Mouse (Mus musculus) gastrocnemius, postnatal 25 days (tissue): Measurements from ENCODE around the gene Dcaf8. TPM values are rescaled to one million over a fixed set of nuclear protein-coding genes. Genes with fewer than 3 reads are reported as not detected.

Experiments
- DNase-seq: peaks from one replicate; pipeline ENCODE4 v3.0.0; 2022
- long read RNA-seq, 2 experiments: library from polyadenylated mRNA; stranded (forward); transcript quantifications; one replicate each; pipeline ENCODE4 v2.0.0; 2021
- total RNA-seq, 2 experiments: library from RNA; stranded (reverse); gene quantifications; 1 replicate in 1 of 2; 2 replicates in 1 of 2; pipeline ENCODE4 v1.2.3; 2021

The Dcaf8 gene
- total RNA-seq = 100 to 1,000 TPM; 131 to 159 TPM
- long read RNA-seq, experiment 1, transcript Dcaf8-202 (14 exons, 2,754 nt) = minor isoform, 13 of 107 reads
- long read RNA-seq, experiment 1, transcript Dcaf8-206 (14 exons, 2,859 nt) = major isoform, 39 of 107 reads
- long read RNA-seq, experiment 1, partial matches to known transcripts = 30 of 107 reads
- long read RNA-seq, experiment 1, other reads (novel, unspliced or antisense) = 25 of 107 reads
- long read RNA-seq, experiment 2, transcript Dcaf8-206 (14 exons, 2,859 nt) = major isoform, 88 of 196 reads
- long read RNA-seq, experiment 2, transcript Dcaf8-202 (14 exons, 2,754 nt) = minor isoform, 57 of 196 reads
- long read RNA-seq, experiment 2, partial matches to known transcripts = 36 of 196 reads
- long read RNA-seq, experiment 2, other reads (novel, unspliced or antisense) = 15 of 196 reads

DNA sequence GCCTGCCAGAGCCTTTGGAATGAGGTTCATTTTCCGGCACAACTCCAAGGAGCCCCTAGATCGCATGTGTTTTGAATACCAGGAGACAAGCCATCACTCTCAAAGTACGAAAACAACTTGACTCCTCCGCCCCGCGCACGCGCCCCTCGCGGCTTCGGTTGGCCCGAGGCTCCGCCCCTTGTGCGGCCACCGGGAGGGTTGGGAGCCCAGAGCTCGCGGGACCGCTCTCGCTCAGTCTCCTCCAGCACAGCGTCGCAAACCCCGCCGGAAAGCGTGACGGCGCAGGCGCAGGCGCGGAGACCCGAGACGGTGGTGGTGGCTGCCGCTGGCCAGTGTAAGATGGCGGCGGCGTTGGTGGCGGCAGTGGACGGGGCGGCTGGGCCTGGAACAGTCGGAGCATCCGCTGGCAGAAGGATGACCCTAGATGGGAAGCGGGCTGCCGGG, at the start of gene Dcaf8:
Gene Dcaf8 (plus strand): TSS at position 250 of the 444 bp plus-strand sequence.
- peak; percentile 98 for DNase-seq

DNA sequence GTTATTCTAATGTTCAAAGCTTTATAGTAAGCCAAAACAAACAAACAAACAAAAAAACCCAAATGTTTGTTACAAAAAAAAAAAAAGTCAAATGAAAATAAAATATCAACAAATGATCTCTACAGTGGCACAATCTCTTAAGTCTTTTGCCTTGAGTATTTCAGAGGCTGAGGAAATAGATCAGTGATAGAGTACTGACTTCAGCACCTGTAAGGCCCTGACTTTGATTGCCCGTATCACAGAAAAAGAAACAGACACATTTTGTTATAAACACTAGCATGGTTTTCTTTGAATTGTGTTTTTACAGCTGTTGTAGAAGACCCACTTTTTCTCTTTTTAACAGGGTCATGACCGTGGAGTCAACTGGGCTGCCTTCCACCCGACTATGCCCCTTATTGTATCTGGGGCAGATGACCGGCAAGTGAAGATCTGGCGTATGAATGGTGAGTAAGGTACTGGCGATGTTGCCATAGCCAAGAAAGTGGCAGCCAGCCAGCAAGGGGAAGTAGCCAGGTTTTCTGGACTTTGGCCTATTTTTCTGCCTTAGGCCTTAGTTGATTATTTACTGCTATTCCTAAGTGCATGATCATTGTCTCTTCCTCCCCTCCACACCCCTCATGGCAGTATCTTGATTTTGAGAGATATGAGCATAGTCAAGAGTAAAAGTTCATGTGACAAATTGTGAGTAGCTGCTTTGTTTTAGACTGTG, 48.4 kb upstream of the Dcaf8 start:
- DNase-seq = no peak

DNA sequence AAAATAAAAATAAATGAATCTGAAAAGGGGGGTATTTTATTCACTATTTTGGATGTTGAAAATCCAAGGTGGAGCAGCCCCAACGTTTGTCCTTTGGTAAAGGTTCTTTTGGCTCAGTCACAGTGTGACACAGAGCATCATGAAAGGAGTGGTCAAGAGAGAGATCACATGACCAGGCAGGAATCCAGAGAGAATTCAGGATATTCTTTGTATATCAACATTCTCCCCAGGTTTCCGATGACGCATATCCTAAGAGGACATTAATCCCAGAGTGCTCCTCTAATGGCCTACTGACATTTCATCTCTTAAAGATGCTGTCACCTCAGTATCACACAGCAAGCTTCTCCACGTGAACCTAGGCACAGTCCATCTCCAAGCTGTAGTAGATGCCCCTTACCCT, 44.3 kb upstream of the Dcaf8 start:
- no peak for DNase-seq

DNA sequence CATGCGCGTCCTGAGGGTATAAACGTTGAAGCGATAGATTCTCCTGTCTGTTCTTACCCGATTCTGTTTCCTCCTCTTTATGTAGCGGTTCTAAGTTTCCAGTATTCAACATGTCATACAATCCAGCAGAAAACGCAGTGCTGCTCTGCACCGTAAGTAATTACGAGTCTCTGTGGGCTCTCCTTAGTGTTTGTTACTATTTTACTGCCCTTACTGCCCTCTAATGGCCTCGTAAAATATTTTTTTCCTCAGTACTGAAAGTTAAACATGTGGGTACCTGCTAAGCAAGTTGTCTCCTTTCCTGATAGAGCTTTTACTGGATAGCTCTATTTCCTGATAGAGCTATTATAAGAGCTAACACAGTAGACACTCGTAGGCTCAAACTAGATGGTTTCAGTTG, 42.8 kb upstream of the Dcaf8 start:
- no peak for DNase-seq

DNA sequence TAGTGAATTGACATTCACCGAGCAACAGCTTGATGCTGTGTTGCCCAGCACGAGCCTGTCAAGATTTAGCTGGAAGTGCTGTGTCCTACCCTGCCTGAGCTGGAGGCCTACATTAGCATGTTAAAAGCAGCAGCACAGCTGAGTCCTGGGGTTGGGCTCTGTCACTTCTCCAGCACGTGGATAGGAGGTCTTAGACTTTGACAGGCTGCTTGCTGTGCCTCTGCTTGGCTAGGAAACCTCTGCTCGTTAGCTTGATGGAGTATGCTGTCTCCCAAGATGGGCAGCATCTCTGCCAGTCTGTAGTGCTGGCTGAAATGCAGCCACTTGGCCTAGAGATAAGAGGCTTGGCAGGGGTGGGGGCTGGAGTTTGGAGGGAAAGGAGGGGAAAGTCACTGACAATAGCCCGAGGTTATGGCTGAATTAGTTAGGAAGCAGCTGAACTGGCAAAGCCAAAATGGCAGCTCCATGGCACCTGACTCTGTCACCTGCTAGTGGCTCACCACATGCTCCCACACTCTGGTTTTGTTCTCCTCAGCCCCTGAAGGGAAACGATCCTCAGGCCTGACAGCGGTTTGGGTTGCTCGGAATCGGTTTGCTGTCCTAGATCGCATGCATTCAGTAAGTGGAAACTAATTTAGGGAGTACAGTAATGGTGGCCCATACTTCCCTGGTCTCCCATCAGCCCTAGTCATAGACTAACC, 40.0 kb upstream of the Dcaf8 start:
- no peak for DNase-seq

DNA sequence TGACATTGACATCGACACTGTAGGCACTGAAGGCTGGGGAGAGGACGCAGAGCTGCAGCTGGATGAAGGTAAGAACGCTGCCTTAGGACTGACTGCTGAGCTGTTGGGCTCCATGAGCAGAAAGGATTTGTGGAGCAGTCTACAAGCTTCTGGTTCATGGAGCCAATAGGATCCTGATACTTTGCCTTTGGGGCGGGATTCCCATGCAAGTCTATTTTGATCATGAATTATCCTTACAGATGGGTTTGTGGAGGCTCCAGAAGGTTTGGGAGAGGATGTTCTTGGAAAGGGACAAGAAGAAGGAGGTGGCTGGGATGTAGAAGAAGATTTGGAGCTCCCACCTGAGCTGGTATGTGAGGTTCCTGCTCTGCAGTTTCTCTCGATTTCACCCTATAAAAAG, 30.9 kb upstream of the Dcaf8 start:
- no peak for DNase-seq

DNA sequence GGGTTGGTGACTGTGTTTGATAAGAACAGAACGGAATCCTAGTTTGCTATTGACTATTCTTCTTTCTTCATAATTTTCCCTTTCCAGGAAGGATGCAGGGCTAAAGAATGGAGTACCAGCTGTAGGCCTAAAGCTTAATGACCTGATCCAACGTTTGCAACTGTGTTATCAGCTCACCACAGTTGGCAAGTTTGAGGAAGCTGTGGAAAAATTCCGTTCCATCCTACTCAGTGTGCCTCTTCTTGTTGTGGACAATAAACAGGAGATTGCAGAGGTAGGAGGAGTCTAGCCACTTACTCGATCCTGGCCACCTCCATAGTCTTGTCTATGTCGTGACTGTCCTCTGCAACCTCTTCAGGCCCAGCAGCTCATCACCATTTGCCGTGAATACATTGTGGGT, 28.8 kb upstream of the Dcaf8 start:
- no peak for DNase-seq

DNA sequence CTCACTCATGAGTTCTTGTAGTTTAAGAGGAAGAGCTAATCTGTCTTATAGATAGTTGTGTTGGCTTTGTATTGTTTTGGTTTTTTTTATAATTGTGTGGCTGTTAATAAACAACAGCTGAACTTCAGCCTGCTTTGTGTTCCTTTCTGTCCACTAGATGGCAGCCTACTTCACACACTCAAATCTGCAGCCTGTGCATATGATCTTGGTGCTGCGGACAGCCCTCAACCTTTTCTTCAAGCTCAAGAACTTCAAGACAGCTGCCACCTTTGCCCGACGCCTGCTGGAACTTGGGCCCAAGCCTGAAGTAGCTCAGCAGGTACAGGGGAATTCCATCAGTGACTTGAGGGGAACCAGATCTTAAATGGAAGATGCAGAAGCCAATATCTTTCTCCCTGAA, 28.2 kb upstream of the Dcaf8 start:
- no peak for DNase-seq

DNA sequence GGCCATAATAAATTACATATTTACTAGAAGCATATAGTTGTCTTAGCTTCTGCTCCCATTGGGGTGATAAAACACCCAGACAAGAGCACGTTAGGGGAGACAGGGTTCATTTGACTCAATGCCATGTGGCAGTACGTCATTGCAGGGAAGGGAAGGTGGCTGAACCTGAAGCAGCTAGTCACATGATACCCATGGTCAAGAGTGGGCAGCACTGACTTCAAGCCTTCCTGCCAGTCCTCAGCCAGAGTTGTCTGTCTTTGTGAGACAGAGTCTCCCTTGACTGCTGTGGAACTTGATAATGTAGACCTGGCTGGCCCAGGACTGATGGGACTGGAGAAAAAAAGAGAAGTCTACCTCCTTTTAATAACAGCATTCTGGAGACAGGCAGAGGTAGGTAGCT, 25.2 kb upstream of the Dcaf8 start:
- no peak for DNase-seq

DNA sequence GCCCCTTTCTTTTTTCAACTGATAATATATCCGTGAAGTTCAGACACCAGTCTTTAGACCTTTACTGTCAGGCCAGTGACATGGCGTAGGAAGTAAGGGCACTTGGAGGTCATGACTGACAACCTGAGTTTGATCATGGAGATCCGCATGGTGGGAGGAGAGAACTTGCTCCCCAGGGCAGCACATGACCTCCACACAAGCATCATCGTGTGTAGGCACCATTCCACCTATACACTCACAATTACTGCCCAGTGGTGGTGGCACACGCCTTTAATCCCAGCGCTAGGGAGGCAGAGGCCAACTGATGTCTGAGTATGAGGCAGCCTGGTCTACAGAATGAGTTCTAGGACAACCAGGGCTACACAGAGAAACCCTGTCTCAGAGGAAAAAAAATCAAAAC, 23.3 kb upstream of the Dcaf8 start:
- no peak for DNase-seq

DNA sequence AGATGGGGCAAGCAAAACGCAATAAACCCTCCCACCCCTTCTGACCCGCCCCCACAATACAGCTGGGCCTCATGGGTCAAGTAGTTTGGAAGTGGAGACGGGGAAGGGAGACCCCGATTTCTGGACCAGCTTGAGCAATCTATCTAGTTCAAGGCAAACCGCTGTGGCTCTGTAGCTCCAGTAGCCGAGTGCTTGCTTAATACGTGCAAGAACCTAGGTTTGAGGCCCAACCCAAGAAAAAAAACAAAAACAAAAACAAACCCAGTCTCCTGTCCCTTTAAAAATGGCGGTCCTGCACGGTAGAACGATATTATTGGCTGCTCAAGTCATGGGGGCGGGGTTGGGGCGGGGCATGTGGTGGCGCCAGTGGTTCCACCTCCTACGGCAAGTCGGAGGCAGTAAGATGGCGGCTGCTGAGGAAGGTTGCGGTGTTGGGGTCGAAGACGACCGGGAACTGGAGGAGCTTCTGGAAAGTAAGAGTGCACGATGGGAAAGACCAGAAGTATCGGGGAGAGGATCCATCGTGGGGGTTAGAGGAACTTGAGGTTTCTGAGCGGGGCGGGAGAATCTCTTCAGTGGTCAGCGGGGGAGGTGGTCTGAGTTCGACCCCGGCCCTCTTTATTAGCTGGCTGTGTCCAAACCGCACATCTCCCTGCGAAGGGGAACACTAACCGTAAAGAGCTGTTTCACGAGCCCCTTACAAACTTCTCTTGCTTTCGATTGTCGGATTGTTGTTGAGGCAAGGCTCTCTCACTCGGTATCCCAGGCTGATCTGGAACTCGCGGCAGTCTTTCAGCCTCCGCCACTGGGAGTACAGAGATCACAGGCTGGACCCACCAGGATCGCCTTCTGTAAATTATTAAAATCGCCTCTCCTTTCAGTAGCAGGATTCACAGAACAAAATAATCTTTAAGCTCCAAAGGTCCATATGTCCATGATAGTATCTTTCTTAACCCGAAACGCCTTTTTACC, 21.2 kb upstream of the Dcaf8 start, which contains the start of gene Pex19:
Gene Pex19 (plus strand): TSS at position 380 of the 972 bp plus-strand sequence.
- peak; percentile 81 for DNase-seq

DNA sequence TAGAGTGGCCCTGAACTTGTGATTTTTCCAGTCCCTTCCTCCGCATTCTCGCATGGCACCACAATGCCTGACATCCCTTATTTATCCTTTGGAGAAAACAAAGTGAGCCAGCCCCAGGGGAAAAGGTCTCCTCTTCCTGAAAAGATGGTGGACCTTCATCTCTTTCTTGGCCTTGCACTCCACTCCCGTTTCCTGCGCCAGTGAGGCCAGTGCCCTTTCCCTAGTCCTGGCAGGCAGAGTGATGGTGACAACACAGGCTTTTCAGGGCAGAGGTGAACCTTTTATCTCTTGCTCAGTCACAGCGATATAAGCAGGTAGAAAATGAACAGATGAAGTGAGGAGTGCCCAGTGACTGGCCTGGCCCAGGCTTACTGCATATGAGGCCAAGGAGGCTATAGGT, 20.4 kb upstream of the Dcaf8 start:
- DNase-seq = no peak

DNA sequence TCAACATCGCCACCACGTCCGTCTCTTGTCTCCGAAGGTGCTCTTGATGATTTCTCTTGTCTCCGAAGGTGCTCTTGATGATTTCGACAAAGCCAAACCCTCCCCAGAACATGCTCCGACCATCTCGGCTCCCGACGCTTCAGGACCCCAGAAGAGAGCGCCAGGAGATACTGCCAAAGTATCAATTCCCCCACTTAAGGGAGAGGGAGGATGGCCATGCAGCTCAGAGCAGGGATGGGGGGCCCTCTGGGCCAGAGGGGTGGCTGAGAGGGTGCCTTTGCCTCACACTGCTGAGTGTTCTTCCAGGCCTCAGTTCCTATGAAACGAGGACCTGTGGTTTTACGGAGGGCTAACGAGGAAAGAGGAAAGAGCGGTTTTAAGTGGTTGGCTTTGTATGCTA, 19.3 kb upstream of the Dcaf8 start:
- DNase-seq = no peak

DNA sequence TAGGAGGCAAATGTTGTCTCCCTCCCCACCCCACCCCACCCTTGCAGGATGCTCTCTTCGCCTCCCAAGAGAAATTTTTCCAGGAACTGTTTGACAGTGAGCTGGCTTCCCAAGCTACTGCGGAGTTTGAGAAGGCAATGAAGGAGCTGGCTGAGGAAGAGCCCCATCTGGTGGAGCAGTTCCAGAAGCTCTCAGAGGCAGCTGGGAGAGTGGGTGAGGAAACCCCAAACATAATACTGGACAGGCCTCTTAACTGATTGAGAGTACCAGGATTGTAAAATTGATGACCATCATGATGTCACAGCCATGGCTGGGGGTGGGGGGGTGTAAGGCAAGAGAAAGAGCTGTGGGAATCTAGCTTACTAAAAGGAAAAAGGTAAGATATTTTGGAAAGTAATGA, 18.8 kb upstream of the Dcaf8 start:
- no peak for DNase-seq

DNA sequence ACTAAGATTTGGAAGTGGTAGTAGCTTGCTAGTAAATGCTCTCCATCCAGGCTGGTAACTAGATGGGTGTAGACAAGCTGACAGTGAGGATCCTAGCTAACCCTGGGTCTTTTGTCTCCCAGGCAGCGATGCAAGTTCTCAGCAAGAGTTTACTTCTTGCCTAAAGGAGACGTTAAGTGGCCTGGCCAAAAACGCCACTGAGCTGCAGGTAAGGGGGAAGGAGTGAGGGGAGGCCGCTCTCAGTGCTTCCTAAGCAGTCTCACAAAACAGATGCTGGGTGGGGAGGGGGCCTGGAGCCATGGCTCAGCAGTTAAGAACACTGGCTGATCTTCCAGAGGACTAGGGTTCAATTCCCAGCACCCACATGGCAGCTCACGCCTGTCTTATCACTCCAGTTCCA, 18.1 kb upstream of the Dcaf8 start:
- no peak for DNase-seq

DNA sequence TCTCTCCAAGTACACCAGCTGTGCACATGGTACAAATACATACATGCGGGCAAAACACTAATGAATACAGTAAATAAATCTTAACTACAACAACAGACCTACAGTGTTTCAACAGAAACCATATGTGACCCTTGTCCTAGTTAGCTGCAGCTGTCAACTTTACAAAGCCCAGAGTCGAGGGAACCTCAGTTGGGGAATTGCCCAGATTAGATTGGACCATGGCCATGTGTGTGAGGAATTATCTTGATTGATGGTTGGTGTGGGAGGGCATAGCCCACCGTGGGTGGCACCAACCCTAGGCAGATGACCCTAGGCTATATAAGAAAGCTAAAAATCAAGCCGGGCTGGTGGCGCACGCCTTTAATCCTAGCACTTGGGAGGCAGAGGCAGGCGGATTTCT, 15.6 kb upstream of the Dcaf8 start:
- DNase-seq = no peak

DNA sequence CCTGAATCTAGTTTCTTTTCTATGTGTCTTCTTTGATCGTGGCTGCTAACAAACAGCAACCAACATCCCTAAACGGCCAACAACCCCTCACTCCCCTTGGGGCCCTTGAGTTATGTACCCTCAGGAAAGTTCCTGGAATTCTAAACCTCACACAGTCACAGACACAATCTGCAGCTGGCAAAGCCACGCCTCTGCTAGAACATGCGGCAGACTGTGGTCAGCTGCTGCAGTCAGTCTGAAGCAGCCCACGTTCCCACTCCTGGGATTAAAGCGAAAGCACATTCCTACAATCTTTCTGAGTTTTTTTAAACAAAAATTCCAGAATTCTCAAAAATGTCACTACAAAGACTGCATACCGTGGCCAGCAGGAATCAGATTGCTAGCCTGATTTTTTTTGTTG, 14.3 kb upstream of the Dcaf8 start:
- DNase-seq = peak; percentile 45

DNA sequence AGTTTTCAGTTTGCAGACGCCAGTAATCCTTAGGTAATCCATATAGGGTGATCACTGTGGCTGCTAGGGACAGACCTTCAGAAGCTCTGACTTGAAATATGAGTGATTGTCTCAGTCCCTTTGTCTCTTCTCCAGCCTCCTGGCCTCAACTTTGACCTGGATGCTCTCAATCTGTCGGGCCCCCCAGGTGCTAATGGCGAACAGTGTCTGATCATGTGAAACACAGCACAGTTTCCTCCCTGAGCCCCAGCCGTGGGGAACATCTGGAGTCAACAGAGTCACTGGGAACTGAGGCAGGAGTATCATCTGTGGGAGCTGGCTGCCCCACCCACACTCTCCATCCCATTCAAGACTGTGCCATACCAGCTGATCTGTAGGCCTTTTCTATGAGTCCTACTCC, 13.8 kb upstream of the Dcaf8 start:
- DNase-seq = no peak

DNA sequence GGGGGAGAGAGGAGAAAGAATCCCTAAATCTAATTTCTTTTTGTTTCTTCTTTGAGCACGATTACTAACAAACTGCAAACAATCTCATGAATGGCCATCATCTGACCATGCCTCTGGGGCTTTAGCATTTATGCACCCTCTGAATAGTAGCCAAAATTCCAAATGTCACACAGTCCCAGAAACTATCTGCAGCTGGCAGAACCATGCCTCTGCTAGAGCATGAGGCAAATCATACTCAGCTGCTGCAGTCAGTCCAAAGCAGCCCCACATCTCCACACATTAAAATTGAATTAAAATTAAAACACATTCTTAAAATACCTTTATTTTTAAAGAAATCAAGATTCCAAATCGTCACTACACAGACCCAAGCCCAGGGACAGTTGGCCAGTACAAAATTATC, 7.7 kb upstream of the Dcaf8 start:
- no peak for DNase-seq

DNA sequence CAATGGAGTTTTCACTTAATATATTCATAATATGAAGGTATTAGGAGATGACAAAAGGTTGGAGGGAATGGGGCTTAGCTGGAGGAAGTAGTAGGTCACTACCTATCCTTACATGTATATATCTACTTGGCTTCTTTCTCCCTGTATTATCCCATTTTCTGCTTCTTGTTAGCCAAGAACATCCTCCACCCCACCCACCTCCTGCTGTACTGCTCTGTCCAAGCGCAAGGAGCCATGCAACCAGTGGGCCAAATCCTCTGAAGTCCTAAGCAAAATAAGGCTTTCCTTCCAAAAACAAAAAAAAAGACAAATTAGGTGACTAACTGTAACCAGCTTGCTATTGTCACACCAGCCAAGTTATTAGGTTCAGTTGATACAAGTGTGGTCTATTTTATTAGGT, 7.1 kb upstream of the Dcaf8 start:
- DNase-seq = no peak

DNA sequence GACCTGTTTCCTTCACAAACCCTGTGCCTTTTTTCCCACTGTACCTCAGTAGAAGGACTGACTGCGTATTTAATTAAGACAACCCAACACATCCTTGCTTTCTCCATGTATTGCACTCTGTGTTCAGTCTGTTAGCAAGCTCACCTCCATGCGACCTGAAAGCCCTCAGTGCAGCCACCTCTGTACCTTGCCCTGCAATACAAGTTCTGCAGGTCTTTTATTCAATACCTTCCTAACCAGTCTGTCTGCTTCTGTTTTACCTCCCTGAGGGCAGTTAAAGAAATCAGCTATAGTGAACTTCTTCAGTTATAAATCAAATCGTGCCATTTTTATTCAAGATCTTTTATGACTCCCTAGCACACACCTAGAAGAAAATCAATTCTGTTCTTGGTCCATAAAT, 6.4 kb upstream of the Dcaf8 start:
- no peak for DNase-seq

DNA sequence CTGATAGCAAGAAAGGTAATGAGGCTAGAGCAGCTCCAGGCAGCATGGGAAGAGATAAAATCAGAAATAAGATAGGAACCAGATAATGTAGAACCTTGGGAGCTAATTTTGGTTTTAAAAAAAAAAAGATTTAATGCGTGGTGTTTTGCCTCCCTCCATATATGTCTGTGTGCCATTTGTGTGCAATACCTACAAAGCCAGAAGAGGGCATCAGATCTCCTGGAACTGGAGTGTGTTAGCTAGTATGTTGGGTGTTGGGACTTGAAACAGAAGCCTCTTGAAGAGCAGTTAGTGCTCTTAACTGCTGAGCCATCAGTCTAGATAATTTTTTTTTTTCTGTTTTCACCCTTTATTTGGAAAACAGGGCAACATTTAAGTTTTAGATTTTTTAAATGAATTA, 4.3 kb upstream of the Dcaf8 start:
- DNase-seq = peak; percentile 30
